Mouse (Mus musculus) ZHBTc4 (cell line): Measurements from ENCODE around the gene Akt2.
A peak's percentile ranks its signal among the peaks of the same experiment; 100 is the strongest.

Source experiments
- DNase-seq: peaks from one replicate; pipeline ENCODE4 v3.0.0-alpha.2; 2011; ENCODE audit warnings: low read depth, low spot score

The Akt2 gene

GRCm38 (mm10) chr7:27587741-27588140, 3.6 kb upstream of the Akt2 start:
- no peak for DNase-seq

- no peak for DNase-seq
Observed at GRCm38 (mm10) chr7:27590088-27590487, 1.3 kb upstream of the Akt2 start.

GRCm38 (mm10) chr7:27590566-27591213, 662 bp upstream of the Akt2 start:
- DNase-seq = peak; percentile 40

GRCm38 (mm10) chr7:27592217-27592929, 1.0 kb downstream of the Akt2 start:
- DNase-seq = peak; percentile 53

- peak; percentile 17 for DNase-seq
Observed at GRCm38 (mm10) chr7:27592934-27593645, 1.7 kb downstream of the Akt2 start.

GRCm38 (mm10) chr7:27596586-27597503, 5.5 kb downstream of the Akt2 start:
- DNase-seq = no peak

GRCm38 (mm10) chr7:27598053-27598452, 6.7 kb downstream of the Akt2 start:
- no peak for DNase-seq

GRCm38 (mm10) chr7:27601628-27602027, 10.3 kb downstream of the Akt2 start:
- no peak for DNase-seq

- no peak for DNase-seq
Observed at GRCm38 (mm10) chr7:27602161-27602560, 10.8 kb downstream of the Akt2 start.

- DNase-seq = no peak
Observed at GRCm38 (mm10) chr7:27602835-27603234, 11.5 kb downstream of the Akt2 start.

- DNase-seq = no peak
Observed at GRCm38 (mm10) chr7:27604661-27605348, 13.5 kb downstream of the Akt2 start.

- DNase-seq = no peak
Observed at GRCm38 (mm10) chr7:27605499-27606285, 14.3 kb downstream of the Akt2 start.

- DNase-seq = no peak
Observed at GRCm38 (mm10) chr7:27606481-27607254, 15.3 kb downstream of the Akt2 start.

- no peak for DNase-seq
Observed at GRCm38 (mm10) chr7:27607580-27607979, 16.2 kb downstream of the Akt2 start.

GRCm38 (mm10) chr7:27608130-27608529, 16.8 kb downstream of the Akt2 start:
- no peak for DNase-seq

GRCm38 (mm10) chr7:27609285-27609684, 17.9 kb downstream of the Akt2 start:
- DNase-seq = no peak

GRCm38 (mm10) chr7:27609688-27610087, 18.3 kb downstream of the Akt2 start:
- DNase-seq = no peak

- DNase-seq = no peak
Observed at GRCm38 (mm10) chr7:27610370-27610769, 19.0 kb downstream of the Akt2 start.

- DNase-seq = no peak
Observed at GRCm38 (mm10) chr7:27610871-27611270, 19.5 kb downstream of the Akt2 start.
